Mouse (Mus musculus) myocyte (in vitro differentiated cells): ENCODE results near the gene Akt1s1.
A peak's percentile ranks its signal among the peaks of the same experiment; 100 is the strongest.

Experiments used
- E2F4 ChIP-seq: IDR thresholded peaks from one replicate; pipeline ENCODE4 v1.6.1; 2011; ENCODE audit warnings: mild to moderate bottlenecking, control low read depth, moderate library complexity; ENCODE audit not compliant: insufficient read depth
- MYOD1 ChIP-seq, 3 experiments: IDR thresholded peaks; one replicate each; pipeline ENCODE4 v1.6.1; 2011; ENCODE audit warnings: control low read depth in 2 of 3, low read depth in 2 of 3, mild to moderate bottlenecking in 2 of 3, moderate library complexity in 1 of 3; ENCODE audit not compliant: insufficient read length in 2 of 3, control insufficient read depth in 1 of 3
- MYOG ChIP-seq, 3 experiments: IDR thresholded peaks; one replicate each; pipeline ENCODE4 v1.6.1; 2011; ENCODE audit warnings: control low read depth in 2 of 3, low read depth in 2 of 3, mild to moderate bottlenecking in 2 of 3; ENCODE audit not compliant: insufficient read length in 2 of 3, control insufficient read depth in 1 of 3, insufficient read depth in 1 of 3
- POLR2A ChIP-seq: IDR thresholded peaks from one replicate; pipeline ENCODE4 v1.6.1; 2011; ENCODE audit warnings: low read depth, mild to moderate bottlenecking, control low read depth, moderate library complexity; ENCODE audit not compliant: insufficient read length
- POLR2AphosphoS2 ChIP-seq: IDR thresholded peaks from one replicate; pipeline ENCODE4 v1.6.1; 2011; ENCODE audit warnings: low read depth, control low read depth; ENCODE audit not compliant: insufficient read length
- SRF ChIP-seq: IDR thresholded peaks from one replicate; pipeline ENCODE4 v1.6.1; 2011; ENCODE audit warnings: low read depth; ENCODE audit not compliant: control insufficient read depth, insufficient read length
- TCF12 ChIP-seq: IDR thresholded peaks from one replicate; pipeline ENCODE4 v1.6.1; 2011; ENCODE audit warnings: mild to moderate bottlenecking, control low read depth; ENCODE audit not compliant: poor library complexity, insufficient read depth, severe bottlenecking

- TF ChIP-seq SRF, result no peak
- no peak for TF ChIP-seq TCF12
- peak; percentile 31 for TF ChIP-seq POLR2A
- TF ChIP-seq POLR2AphosphoS2, result no peak
- TF ChIP-seq E2F4, result no peak
- peak; percentile 37 to 88 (median 83) for TF ChIP-seq MYOG (IDR thresholded peaks at IDR 0.05; ENCODE audit: control insufficient read depth in 1 of 3, insufficient read depth in 1 of 3, insufficient read length in 2 of 3, low read depth in 2 of 3)
- peak in 2 of 3 experiments; percentile 42 to 87 for TF ChIP-seq MYOD1 (IDR thresholded peaks at IDR 0.05; ENCODE audit: control insufficient read depth in 1 of 3, insufficient read length in 2 of 3, low read depth in 2 of 3)
Observed at GRCm38 (mm10) chr7:44868919-44869696, 20.3 kb downstream of the Akt1s1 start.
